Comparison of ENCODE assay signal across 9 mouse cellular contexts in the genomic region with DNA sequence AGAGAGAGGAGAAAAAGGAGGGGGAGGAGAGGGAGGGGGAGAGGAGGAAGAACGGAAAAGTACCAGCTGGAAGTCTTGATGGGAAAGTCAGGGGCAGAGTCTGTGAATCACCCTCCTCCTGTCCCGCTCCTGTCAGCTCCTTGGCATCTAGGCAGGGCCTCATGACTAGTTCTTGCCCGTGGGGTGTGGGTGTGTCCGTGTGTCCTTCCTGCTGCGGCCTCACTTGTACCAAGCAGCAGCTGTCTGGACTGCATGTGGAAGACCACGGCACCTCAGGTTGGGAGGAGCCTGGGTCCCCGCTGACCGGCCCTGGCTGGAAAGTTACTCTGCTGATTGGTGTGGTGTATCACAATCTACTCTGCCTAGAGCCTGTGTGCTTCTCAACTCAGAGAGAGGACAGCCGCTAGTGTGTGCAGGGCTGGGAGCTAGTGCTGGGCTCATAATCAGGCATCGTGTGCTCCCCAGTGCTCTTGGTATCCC. TPM values are rescaled to one million over a fixed set of nuclear protein-coding genes. Genes with fewer than 3 reads are reported as not detected.
DNase-seq lines count a peak whose midpoint lies in the region; ATAC-seq lines count a peak whose summit lies in the region.
"Had no signal": no experiment of that assay in that cellular context is flagged by ENCODE, and none has a peak within 500 bp of the region (broad histone marks: within the 10 kb centered on the region; RNA-seq: fewer than 3 reads in every experiment).

No protein-coding gene starts in this region.

- H3K9me3 ChIP-seq in kidney, embryonic 16.5 days (ENCODE audit: low read length), result no peaks in the 10 kb centered on the region

- no peak overlapping the region for H3K27ac ChIP-seq in kidney, embryonic 16.5 days (ENCODE audit: low read length)

- H3K4me3 ChIP-seq in kidney, embryonic 16.5 days (ENCODE audit: low read length), result no peak overlapping the region

- H3K36me3 ChIP-seq in kidney, embryonic 16.5 days (ENCODE audit: insufficient read depth, low read length), result no peaks in the 10 kb centered on the region

- peak overlapping the region; percentile 27; the same call in 1 of the 2 replicates for H3K9ac ChIP-seq in kidney, embryonic 16.5 days (replicated peaks; ENCODE audit: low read length)

- ATAC-seq in kidney, embryonic 16.5 days (ENCODE audit: low FRiP score, low TSS enrichment), result peak; percentile 62
- ATAC-seq: activated CD4-positive, CD25-positive, alpha-beta regulatory T cell, adult 4 months had no signal

- H3K27me3 ChIP-seq in kidney, embryonic 16.5 days (ENCODE audit: insufficient read depth, low read length), result no peaks in the 10 kb centered on the region

- H3K4me2 ChIP-seq in kidney, embryonic 16.5 days (replicated peaks; ENCODE audit: low read depth, low read length), result peak overlapping the region; percentile 39

- H3K4me1 ChIP-seq in kidney, embryonic 16.5 days (ENCODE audit: insufficient read depth, low read length), result peaks cover 46% of the 10 kb centered on the region

- intact Hi-C loops in gastrocnemius, postnatal 14 days (cut with DNase I; ENCODE audit: low total_unique reads), result no loop called here

- DNase-seq in urinary bladder, postnatal 36 days (ENCODE audit: low spot score in 2 of 2), result peak; percentile 46 to 55
- no peak for DNase-seq in urinary bladder, postnatal 25 days (ENCODE audit: low spot score)
- peak; percentile 62 for DNase-seq in gastrocnemius, postnatal 14 days
- no peak for DNase-seq in embryo, embryonic 9.5 days (ENCODE audit: extremely low spot score)
- no peak for DNase-seq in layer of hippocampus, adult 8-10 months (ENCODE audit: low spot score in 2 of 2)
- no peak for DNase-seq in right cerebral cortex, postnatal 14 days
- DNase-seq in testis, postnatal 14 days (ENCODE audit: low spot score), result no peak

- WGBS in kidney, embryonic 16.5 days, result 20% methylated on average over 10 of the region's 10 CpGs

RNA-seq across cellular contexts. Expression of a gene that starts 8.3 kb away (rescaled TPM):
- total RNA-seq in gastrocnemius, postnatal 14 days (2021), result 100 to 1,000 TPM; 342 TPM
- 266 TPM in 2 replicates for polyA plus RNA-seq in kidney, embryonic 16.5 days (2015; fragmentation: Nextera tagmentation; extraction: Ambion mirVana)
- 100 to 1,000 TPM; 185 to 220 (median 203) TPM for total RNA-seq in layer of hippocampus, adult 8-10 months (2022)

RNA-seq across cellular contexts. Expression of a gene that starts 25.6 kb away (rescaled TPM):
- total RNA-seq in gastrocnemius, postnatal 14 days (2021), result 100 to 1,000 TPM in 1 of 2 experiments, 10 to 100 TPM in 1; 91.4 to 128 TPM
- polyA plus RNA-seq in kidney, embryonic 16.5 days (2015; fragmentation: Nextera tagmentation; extraction: Ambion mirVana), result 0.15 and 0.19 TPM in 2 replicates
- 1 to 10 TPM in 2 of 4 experiments, under 1 TPM in 2; 0.27 to 3.7 (median 2.0) TPM for total RNA-seq in layer of hippocampus, adult 8-10 months (2022)
- polyA plus RNA-seq: activated CD4-positive, CD25-positive, alpha-beta regulatory T cell, adult 4 months had no signal

Comparison
In these comparisons a context has a peak if more than half of its experiments do, and no peak if none do; other contexts are left out.
1. DNase-seq: peak in urinary bladder, postnatal 36 days (2 of 2) and gastrocnemius, postnatal 14 days (single experiment); none in urinary bladder, postnatal 25 days (single experiment), embryo, embryonic 9.5 days (single experiment), layer of hippocampus, adult 8-10 months (0 of 2), right cerebral cortex, postnatal 14 days (single experiment) and testis, postnatal 14 days (single experiment).
2. RNA of a gene that starts 25.6 kb away (total RNA-seq): 91.4 to 128 TPM in gastrocnemius, postnatal 14 days; 0.27 to 3.7 TPM in layer of hippocampus, adult 8-10 months; every median in the first group is over 10 times any median in the second.